Mouse (Mus musculus): ENCODE data around the gene Iffo2.

GRCm38 (mm10) chr4:139594062-139594461, 63.7 kb downstream of the Iffo2 start:
- TF ChIP-seq CTCF (IDR thresholded peaks at IDR 0.05; ENCODE audit: low read depth, low read length) (no peak), POLR2A (IDR thresholded peaks at IDR 0.05; ENCODE audit: borderline replicate concordance, low read depth, low read length) (no peak)

Measured in bone marrow macrophage, adult 2 months (primary cell).